Mouse (Mus musculus) kidney, adult 18-20 months (tissue): ENCODE results near the gene Acvr2a.

Source experiments
- DNase-seq: peaks from one replicate; pipeline ENCODE4 v3.0.0; 2021

Acvr2a gene

GRCm38 (mm10) chr2:48885945-48886344 lies 72.0 kb downstream of the Acvr2a start:
- DNase-seq, result peak; percentile 65

GRCm38 (mm10) chr2:48895186-48895585 lies 81.3 kb downstream of the Acvr2a start:
- DNase-seq, result no peak

GRCm38 (mm10) chr2:48908866-48909265 lies 95.0 kb downstream of the Acvr2a start:
- no peak for DNase-seq

GRCm38 (mm10) chr2:48914185-48914584 lies 100.3 kb downstream of the Acvr2a start:
- no peak for DNase-seq

- DNase-seq, result no peak
Measured at GRCm38 (mm10) chr2:48915832-48916231, 101.9 kb downstream of the Acvr2a start.

- no peak for DNase-seq
Measured at GRCm38 (mm10) chr2:48935058-48935457, 121.1 kb downstream of the Acvr2a start.

- no peak for DNase-seq
Measured at GRCm38 (mm10) chr2:48947761-48948160, 133.9 kb downstream of the Acvr2a start.

- peak; percentile 99 for DNase-seq
Measured at GRCm38 (mm10) chr2:48948841-48949584, 135.1 kb downstream of the Acvr2a start, which contains the start of gene Mbd5. Gene Mbd5, plus strand, starts transcription at chr2:48949508.

- DNase-seq, result peak; percentile 52
Measured at GRCm38 (mm10) chr2:48949743-48950251, 135.9 kb downstream of the Acvr2a start.

GRCm38 (mm10) chr2:48950252-48950315 lies 136.2 kb downstream of the Acvr2a start, which contains the start of gene Orc4:
Gene Orc4, minus strand, starts transcription at chr2:48950277.
- DNase-seq, result no peak

- no peak for DNase-seq
Measured at GRCm38 (mm10) chr2:48950316-48950880, 136.5 kb downstream of the Acvr2a start.
